Mouse (Mus musculus): ENCODE results near the gene Klhl24.

The Klhl24 gene

DNA sequence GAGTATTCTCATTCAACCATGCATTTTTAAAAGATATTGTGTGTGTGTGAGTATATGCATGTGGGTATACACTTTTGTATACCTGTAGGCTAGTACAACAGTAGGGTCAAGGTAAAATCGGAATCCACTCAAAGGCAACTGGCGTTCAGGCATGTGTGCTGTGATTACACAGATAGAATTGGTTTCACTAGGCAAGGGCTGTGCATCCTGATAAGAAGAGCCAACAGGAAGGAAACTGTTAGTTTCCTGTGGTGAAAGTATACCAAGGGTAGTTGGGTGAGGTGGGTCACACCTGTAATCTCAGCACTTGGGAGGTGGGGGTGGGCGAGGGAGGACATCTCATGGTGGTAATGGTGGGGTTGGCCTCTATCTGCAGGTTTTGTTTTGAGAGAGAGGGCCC, 47.2 kb downstream of the Klhl24 start:
- DNase-seq (ENCODE audit: low read depth, low spot score), result no peak

- no peak for DNase-seq (ENCODE audit: low read depth, low spot score)
These were observed 54.6 kb downstream of the Klhl24 start for GRCm38 (mm10) chr16:20151991-20152390.

DNA sequence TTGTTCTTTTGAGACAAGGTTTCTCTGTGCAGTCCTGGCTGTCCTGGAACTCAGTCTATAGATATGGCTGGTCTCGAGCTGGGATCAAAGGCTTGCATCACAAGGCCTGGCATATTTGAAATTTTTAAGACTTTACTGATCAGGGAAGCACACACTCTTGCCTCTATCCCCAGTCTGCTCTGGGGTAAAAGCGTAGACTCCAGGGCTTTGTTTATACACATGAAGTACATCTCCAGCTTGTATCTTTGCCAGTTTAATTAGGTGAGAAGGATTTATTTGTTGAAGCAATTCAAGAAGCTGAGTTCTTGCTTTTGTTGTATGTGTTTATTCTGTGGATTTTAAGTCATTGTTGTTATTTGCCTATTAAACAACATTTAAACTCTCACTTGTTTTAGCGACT, 56.4 kb downstream of the Klhl24 start:
- no peak for DNase-seq (ENCODE audit: low read depth, low spot score)

DNA sequence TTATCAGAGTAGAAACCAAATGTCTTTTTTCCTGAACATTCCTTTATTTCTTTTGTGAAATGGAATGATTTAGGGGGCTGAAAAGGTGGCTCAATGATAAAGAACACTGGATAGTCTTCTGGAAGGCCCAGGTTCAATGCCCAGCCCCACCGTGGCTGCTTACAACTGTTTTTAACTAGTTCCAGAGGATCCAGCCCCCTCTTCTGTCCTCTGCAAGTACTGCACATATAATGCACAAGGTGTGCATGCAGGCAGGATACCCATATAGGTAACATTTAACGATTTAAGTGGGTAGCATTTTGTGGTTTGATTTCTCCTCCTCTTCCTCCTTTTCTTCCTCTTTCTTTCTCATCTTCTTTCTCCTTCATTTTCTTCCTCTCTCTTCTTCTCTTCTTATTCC, 62.8 kb downstream of the Klhl24 start:
- DNase-seq (ENCODE audit: low read depth, low spot score), result no peak

DNA sequence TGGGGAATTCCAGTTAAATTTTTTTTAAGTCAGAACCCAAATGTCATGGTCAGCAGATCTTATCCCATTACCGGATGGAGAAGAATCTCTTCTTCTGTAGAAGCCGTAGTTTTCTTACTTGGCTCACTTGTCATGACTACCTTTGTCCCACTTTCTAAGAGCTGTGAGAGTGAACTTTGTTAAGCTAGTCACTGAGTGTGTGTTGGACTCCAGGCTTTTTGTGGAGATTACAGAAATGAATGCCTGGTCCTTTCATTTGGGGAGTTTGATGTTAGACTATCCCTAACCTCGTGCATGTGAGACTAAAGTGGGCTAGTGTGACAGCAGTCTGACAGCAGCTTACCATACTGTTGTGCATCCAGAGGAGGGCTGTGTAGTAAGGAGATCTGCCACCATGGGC, 71.7 kb downstream of the Klhl24 start:
- no peak for DNase-seq (ENCODE audit: low read depth, low spot score)

- peak; percentile 42 for DNase-seq (ENCODE audit: low read depth, low spot score)
These were observed 72.2 kb downstream of the Klhl24 start for GRCm38 (mm10) chr16:20169471-20170106.

Data from c-Kit-negative CD71-positive TER-119-positive erythroid progenitor cells, embryonic 14.5 days (primary cell).